Mouse (Mus musculus) erythroid progenitor cell, adult 5-6 weeks (primary cell): ENCODE results near the gene Nat8f1. TPM values are rescaled to one million over a fixed set of nuclear protein-coding genes. Genes with fewer than 3 reads are reported as not detected.

Experiments used
- total RNA-seq, 2 experiments: library from RNA; stranded (forward) in 1 of 2; stranded (reverse) in 1 of 2; fragments of 150-400 nt in 1 of 2; fragments of 186-747, 209-891 nt in 1 of 2; gene quantifications; 2 replicates each; pipeline versions ENCODE4 v1.2.3 to v1.2.4; 2015 to 2017; ENCODE audit warnings: low replicate concordance in 2 of 2

The Nat8f1 gene
- total RNA-seq, 2 experiments from 2014 or later: 1.5 to 15.5 TPM

Other genes with a start within 250 kb of the Nat8f1 start
- not detected in 2 replicates for gene Nat8f7, start 202.5 kb downstream of the Nat8f1 start, total RNA-seq (2015; ENCODE audit: low replicate concordance)
- gene Nat8f7, start 202.5 kb downstream of the Nat8f1 start, total RNA-seq (2017; ENCODE audit: low replicate concordance): not detected in 2 replicates
- gene Nat8f3, start 149.9 kb downstream of the Nat8f1 start, total RNA-seq (2015; ENCODE audit: low replicate concordance): not detected in 2 replicates
- gene Nat8f3, start 149.9 kb downstream of the Nat8f1 start, total RNA-seq (2017; ENCODE audit: low replicate concordance): not detected in 2 replicates
- gene Nat8f6, start 94.7 kb downstream of the Nat8f1 start, total RNA-seq (2015; ENCODE audit: low replicate concordance): not detected in 2 replicates
- not detected in 2 replicates for gene Nat8f6, start 94.7 kb downstream of the Nat8f1 start, total RNA-seq (2017; ENCODE audit: low replicate concordance)
- gene Nat8f5, start 94.7 kb downstream of the Nat8f1 start, total RNA-seq (2015; ENCODE audit: low replicate concordance): not detected in 2 replicates
- gene Nat8f5, start 94.7 kb downstream of the Nat8f1 start, total RNA-seq (2017; ENCODE audit: low replicate concordance): not detected in 2 replicates
- not detected in 2 replicates for gene Nat8, start 83.6 kb downstream of the Nat8f1 start, total RNA-seq (2015; ENCODE audit: low replicate concordance)
- gene Nat8, start 83.6 kb downstream of the Nat8f1 start, total RNA-seq (2017; ENCODE audit: low replicate concordance): not detected in 2 replicates
- gene Nat8f2, start 46.5 kb downstream of the Nat8f1 start, total RNA-seq (2015; ENCODE audit: low replicate concordance): not detected in 2 replicates
- gene Nat8f2, start 46.5 kb downstream of the Nat8f1 start, total RNA-seq (2017; ENCODE audit: low replicate concordance): not detected in 2 replicates
- 0.42 TPM in 1 of 2 replicates, not detected in the other for gene Nat8f4, start 10.8 kb downstream of the Nat8f1 start, total RNA-seq (2015; ENCODE audit: low replicate concordance)
- 0.39 and 1.6 TPM in 2 replicates for gene Nat8f4, start 10.8 kb downstream of the Nat8f1 start, total RNA-seq (2017; ENCODE audit: low replicate concordance)
- gene Tprkb, start 3.8 kb downstream of the Nat8f1 start, total RNA-seq (2015; ENCODE audit: low replicate concordance): 10.8 and 10.9 TPM in 2 replicates
- 18.4 and 22.8 TPM in 2 replicates for gene Tprkb, start 3.8 kb downstream of the Nat8f1 start, total RNA-seq (2017; ENCODE audit: low replicate concordance)
- 100 and 107 TPM in 2 replicates for gene Dusp11, start 46.0 kb upstream of the Nat8f1 start, total RNA-seq (2015; ENCODE audit: low replicate concordance)
- 35.4 and 47.7 TPM in 2 replicates for gene Dusp11, start 46.0 kb upstream of the Nat8f1 start, total RNA-seq (2017; ENCODE audit: low replicate concordance)
- gene Figla, start 100.5 kb upstream of the Nat8f1 start, total RNA-seq (2015; ENCODE audit: low replicate concordance): not detected in 2 replicates
- gene Figla, start 100.5 kb upstream of the Nat8f1 start, total RNA-seq (2017; ENCODE audit: low replicate concordance): not detected in 2 replicates
- gene Add2, start 113.0 kb upstream of the Nat8f1 start, total RNA-seq (2015; ENCODE audit: low replicate concordance): 138 and 175 TPM in 2 replicates
- 251 and 282 TPM in 2 replicates for gene Add2, start 113.0 kb upstream of the Nat8f1 start, total RNA-seq (2017; ENCODE audit: low replicate concordance)